Mouse (Mus musculus): ENCODE results near the gene Zg16.
"Not testable (repeated sequence)": the region's sequence is repeated elsewhere in the genome, so short reads cannot be mapped to it uniquely, and the experiment has no call there.

Zg16 gene

DNA sequence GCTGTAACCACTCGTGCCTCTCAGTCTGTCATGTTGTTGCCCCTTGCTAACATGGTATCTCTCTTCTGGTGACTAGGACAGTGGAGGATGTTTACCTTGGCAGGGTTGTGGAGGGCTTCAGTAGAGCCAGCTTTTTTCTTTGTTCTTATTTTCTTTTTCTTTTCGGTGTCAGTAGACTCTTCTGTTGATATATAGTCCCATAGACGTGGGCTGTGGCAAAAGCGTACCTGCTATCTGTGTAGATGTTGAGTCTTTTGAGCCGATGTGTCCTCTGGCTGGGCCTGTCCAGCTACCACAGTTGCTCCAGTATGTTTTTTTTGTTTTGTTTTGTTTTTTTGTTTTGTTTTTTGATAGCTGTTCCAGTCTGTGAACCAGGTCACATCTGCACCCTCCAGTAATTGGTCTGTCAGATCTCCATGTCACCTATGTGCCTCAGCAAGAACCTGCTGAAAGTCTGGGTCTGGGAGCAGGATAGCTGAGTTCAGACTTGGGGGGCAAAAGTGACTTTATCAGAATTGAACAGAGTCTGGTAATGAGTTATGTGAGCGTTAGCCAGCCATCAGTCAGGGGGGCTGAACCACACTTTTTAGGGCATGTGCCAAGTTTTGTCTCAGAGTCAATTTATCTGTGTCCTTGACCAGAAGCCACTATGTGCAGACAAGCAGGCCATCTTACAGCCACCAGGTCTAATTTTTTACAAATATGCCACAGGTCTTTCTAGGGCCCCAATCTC lies at the start of gene Zg16:
TSS of gene Zg16 (minus strand) at position 51 of the 733 bp plus-strand sequence.
- DNase-seq: not testable (repeated sequence)

DNA sequence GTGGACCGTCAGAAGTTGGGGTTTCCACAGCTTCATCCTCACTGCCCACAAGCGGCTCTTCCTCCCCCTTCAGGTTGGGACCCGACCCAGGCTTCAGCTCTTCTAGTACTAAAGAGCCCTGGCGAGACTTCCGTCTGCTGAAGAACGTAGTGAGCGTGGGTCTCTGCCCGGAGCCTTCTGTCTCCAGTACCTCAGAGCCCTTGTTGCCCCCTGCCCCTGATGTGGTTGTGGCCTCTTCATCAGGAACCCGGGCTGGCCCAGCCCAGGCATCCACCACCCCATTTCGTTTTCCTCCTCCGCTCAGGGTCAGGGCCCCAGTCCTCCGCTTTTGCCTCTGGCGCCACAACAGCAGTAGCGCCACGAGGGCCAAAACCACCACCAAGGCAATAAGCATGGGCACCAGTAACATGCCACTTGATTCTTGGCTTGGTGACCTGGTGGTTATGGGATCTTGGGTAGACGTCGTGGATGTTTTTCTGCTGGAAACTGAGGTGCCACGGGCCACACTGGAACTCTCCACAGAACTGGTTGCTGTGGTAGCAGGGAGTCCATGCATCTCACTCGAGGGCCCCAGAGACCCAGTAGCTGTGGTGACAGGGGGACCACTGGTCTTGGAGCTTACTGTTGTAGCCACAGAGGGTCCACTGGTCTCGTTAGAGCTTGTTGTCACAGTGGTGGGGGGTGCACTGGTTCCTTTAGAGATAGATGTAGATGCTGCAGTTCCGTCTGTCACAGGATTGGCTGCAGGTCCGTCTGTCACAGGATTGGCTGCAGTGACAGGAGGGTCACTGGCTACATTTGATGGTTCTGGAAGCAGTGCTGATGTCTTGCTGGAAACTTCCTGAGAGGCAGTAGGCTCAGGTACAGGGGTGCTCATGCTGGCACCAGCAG lies 49.3 kb upstream of the Zg16 start:
- no peak for DNase-seq

DNA sequence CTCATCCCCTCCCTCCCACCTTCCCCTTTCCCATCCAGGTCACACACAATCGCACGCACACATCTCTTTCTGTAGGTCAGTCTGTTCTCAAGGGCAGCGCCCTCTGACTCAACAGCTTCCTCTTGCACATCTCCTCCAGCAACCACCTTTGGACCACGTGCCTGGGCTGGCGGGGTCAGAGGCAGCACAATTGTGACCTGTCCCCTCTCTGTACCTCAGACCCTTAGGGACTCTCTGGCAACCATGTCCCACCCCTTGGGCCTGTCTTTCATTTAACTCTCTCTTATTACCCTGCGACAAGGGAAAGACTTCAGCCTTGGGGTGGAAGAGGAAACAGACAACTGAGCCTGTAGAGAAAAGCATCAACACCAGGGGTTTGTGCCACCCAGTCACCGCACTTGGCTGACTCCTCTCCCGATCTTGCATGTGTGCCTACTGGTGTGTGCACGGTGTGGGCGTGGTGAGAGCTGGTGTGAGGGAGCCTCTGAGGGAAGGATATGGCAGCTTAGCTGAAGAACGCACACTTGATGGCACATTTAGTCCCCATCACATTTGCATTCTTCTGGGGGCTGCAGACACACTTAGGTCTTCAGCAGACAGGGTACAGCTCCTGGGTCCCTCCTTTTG lies 47.8 kb upstream of the Zg16 start:
- DNase-seq: no peak

DNA sequence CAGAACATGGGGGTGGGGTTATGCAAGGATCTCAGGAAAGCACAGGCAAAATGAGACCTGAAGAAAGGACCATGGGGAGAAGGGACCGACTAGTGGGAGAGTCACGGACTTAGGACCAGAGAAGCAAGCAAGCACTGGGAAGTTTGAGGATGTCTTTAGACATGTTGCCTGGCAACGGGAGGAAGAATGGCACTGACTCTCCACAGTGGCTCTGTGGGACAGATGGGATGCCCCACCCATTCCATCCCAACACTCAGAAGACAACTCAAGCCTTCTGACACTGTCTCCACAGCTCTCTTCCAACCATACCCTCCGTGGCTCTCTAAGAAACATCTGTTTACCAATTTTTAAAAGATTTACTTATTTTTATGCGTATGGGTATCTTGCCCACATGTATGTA lies 46.0 kb upstream of the Zg16 start:
- DNase-seq: no peak

DNA sequence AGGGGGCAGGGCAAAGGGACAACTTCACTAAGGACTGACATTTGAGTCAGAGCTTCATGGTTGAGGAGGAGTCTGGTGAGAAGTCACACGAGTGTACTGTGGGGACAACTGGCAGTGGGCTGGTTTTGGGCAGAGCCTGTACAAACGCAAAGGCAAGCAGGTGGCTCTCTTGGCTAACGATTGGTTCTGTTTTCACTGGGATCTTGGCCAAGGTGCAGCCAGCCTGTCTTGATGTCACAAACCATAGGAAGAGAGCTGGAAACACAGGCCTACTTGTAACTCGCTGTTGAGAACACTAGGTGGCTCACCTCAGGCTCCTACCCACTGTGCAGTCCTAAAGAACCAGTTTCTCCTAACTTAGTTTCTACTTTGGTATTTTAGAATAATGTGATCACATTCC lies 42.5 kb upstream of the Zg16 start:
- DNase-seq: peak; percentile 54

DNA sequence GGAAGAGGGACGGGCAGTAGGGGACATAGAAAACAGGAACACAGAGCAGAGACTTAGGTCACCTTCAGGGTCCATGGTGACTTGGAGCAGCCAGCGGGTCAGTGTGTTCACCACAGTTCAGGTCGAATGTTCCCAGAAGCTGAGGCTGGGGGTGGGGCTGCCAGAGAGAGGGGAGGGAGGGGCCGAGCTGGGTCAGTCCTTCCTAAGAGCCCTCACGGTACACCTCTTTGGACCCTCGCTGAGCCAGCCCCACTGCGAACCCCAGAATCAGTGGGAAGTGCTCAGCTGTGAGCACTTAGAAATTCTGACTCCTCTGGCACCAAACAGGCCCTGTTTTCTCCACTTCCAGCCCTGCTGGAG lies 34.8 kb upstream of the Zg16 start, which contains the start of gene Qprt:
TSS of gene Qprt (minus strand) at position 316 of the 360 bp plus-strand sequence.
- DNase-seq: no peak

DNA sequence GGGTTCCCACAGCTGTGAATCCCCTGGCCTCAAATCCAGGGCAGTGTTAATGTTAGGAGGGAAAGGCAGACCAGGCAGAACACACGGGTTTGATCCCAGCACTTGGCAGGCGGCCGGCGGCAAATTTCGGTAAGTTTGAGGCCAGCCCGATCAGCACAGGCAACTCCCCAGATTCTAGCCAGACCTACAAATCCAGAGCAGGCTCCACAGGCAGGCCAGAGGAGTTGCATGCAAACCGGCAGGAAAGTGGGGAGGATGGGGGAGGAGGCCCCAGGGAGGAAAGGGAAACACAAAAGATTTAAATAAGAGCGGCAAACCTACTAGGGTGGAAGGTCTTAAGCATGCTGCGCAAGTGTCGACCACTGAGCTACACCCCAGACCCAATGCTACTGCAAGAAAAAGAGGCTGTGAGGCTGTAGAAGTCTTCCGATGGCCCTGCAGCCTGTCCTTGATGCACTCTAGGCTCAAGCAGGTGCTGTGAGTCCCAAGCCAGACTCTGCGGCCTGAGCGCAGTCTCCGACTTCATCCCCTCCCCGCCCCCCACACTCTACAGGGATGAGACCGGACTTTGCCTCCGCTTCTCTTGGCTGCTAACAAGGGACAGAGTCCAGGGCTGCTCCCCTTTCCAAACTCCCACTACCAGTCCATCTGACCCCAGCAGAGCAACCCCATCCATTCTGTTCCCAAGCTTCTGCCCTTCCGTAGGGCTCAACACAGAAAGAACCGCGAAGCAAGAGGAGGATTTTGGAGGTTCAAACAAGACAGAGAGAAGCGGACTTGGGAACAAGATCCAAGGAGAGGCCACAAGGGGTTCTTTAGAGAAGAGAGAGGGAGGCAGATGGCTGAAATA lies 34.2 kb upstream of the Zg16 start:
- DNase-seq: no peak

DNA sequence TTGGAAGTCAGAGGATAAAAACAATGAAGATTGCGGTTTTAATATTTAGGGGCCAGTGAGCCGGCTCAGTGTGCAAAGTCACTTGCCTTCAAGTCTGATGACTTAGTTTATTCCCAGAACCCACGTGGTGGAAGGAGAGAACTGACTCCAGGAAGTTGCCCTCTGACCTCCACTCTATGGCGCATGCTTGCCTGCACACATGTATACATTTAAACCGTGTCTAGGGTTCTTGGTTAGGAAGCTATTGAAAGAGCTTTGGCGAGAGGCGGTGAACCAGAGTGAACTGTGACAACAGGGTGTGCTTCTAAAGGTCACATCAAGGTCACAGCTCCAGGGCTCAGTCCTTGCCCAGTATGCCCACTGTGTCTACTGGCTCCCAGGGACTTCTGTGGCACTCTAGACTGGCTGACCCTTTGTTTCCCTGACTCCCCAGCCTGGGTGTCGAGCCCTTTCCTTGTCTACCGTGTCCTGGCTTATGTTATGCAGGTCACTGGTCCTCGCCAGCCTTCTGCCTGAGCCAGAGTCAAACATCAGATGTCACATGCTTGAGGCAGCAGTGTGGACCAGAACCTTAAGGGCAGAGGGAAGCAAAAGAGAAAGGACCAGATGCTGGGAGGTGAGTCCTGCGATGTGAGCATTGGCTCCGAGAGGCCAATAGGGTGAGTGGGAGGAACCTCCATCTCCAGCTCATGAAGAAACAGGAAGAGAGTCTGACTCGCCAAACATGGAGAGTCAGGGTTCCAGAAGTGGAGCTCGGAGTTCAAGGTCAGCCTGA lies 31.7 kb upstream of the Zg16 start:
- DNase-seq: no peak

DNA sequence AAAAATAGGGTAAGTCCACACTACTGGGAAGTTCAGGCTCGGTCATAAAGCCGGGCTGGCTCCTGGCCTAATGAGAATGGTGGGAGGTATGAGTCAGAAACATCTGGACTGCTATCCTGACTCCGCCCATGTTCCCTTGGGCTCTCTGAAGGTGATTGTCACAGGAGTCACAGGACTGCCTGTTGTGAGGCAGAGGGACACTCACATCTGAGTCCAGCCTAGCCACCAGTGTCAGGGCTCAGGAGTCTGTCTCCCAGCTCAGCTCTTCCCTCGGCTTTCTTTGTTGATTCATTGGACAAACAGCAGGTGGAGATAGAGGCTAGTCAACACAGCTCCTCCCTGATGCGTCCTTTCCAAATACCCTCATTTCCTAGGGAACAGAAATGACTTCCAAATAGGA lies 30.8 kb upstream of the Zg16 start:
- no peak for DNase-seq

DNA sequence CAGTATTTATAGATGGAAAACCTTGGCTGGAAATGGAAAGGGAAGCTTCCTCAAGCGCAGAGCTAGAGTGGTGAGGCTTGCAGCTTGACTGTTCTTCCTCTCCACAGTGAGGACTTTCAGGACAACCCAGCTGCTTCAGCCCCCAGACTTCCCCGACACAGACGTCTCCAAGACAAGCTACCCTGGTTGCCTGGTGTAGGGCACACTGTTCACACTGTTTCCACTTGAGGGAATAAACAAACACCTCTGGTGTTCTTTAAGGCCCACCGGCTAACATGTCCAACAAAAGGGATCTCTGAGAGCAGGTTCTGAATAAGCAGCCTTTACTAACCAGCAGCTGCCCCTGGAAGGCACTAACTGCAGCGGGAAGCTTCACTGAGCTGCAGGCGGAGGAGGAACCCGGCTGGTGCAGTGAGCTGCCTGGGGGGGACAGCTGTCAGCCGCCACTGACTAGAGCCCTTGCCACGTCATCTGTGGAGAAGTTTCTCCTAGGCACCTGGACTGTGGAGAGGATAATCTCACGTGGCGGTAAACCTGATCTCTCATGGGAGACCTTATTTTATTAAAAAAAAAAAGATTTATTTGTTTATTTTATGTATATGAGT lies 29.3 kb upstream of the Zg16 start:
- DNase-seq: no peak

DNA sequence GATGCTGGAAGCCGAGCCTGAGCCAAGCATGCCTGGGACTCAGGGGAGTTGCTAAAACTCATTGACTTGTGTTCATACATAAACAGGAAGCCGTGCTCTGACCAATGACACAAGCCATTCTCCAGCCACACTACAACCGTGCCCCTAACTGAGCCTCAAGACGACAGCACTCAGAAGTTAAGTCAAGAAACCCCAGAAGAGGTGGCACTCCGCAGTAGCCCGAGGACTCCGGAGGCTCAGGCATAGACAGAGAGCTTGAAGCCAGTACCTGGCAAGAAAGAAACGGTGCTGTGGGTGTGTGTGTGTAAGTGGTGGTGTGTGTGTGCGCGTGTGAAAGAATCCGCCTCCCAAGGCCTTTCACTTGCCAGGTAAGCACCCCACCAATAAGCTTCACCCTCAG lies 27.8 kb upstream of the Zg16 start:
- DNase-seq: no peak

DNA sequence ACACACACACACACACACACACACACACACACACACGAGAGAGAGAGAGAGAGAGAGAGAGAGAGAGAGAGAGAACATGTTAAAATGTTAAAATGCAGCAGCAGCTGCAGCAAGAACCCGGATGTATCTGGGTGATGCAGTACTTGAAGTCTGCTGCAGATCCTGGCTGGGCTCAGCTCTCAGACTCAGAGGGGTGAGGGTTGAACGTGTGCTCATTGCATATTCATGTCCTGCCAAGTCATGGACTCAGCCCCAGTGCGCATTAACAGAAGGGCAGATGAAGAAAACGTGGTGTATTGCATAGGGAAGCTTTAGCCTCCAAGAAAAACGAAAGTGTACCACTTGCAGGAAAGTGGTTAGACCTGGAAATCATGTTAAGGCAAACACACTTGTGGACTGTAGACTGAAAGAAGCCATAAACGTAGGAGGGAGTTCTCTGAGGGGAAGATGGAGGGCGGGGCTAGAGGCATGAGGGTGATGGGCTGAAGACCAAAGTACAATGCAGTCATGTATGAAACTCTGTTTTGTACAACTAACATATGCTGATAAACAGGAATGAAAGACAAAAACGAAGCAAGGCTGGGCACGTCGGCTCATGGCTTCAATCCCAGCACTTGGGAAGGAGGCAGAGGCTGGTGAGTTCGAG lies 26.6 kb upstream of the Zg16 start:
- DNase-seq: no peak

DNA sequence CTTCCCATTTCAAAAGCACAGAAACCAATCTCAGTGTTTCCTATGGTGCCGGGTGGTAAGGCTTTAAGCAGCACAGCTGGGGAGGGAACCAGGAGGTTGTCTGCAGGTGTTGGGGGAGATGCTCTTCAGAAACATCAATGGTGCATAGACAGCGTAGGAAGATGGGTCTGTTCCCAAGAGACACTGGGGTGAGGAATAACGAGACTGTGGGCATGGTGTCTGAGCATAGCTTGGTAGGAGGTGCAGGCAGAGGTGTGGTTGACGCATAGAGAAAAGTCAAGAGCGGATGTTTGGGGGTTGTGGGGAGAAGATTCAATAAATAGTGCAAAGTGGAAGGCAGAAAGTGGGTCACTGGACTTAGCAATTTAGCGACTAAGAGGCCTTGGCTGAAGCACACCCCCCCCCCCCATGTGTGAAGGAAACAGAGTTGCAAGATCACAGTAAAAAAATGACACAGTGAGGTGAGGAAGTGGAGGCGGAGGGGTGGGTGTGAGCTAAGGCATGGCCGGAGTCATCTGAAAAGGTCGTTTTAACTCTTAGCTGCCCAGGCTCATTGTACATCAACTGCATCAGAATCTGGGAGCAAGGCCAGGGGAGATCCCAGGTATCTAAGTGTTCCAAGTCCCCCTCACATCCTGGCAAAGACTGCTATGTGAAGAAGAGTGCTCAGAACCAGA lies 25.9 kb upstream of the Zg16 start:
- no peak for DNase-seq

DNA sequence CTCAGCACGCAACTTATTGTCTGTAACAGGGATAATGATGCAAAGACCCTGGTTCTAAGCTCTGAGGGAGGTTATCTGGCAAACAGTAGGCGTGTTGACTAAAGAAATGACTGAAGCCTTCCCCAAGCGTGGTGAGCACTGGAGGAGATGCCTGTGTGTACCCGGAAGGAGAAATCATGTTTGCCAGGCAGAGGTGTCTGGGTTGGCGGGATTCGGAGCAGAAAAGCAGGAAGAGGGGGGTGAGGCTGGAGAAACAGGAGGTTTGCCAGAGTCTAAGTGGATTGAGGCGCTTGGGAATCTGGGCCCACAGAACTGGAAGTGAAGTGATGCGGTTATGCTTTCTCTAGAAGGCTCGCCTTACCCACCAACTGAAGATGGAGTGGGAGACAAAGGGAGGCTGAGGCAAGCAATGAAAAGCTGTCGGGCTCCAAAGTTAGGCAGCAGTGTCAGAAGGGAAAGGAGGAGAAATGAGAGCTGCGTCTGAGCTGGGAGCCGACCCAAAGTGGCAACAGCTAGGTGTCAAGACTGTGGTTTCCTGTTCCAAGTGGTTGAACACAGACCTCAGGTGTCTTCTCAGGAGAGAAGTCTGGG lies 25.2 kb upstream of the Zg16 start:
- no peak for DNase-seq

DNA sequence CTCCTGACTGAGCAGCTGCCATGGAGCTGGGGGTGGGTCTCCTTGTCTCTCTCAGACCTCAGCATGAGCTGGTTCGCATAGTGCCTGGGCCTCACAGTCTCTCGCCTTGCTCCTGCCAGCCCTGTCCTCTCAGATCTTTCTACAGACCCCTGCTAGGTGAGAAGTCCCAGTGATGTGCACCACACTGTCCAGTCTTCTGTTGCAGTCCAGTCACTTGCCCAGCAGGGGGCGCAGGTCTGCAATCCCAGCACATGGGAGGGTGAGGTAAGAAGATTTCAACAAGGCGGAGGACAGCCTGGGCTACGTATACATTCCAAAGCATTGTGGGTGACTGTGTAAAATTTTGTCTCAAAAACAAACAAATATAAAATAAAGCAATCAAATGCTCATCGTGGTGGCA lies 24.3 kb upstream of the Zg16 start:
- peak; percentile 59 for DNase-seq

DNA sequence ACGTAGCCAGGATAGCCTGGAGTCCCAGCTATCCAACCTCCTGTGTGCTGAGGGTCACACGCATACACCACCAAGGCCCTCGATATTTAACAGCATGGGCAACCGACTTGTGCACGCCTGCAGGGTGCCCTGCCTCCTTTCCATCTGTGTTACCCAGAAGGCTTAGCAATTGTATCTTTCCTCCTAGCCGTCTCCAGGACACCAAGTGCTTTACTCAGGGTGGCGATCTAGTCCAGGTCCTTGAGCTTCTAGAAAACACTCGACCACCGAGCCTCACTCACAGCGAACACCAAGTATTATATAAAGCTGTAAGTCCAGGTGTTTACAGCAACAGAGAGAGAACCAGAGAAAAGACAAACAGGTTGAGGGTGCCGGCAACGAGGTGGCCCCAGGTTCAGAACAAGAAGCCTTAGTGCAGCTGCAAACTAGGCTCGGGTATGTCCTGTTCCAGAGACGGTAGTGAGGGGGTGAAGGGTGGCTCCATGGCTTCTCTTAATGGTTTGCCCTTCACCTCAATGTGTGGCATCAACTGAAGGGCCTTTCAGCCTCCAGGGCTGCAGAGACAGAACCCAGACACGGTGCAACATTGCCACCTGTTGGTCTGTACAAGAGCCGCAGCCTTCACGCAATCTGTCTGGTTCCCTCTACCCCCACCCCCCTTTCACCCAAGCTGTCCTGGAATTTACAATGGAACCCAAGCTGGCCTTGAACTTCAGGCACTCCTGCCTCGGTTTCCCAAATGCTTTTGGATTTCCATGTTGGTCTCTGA lies 23.3 kb upstream of the Zg16 start:
- DNase-seq: peak; percentile 85

DNA sequence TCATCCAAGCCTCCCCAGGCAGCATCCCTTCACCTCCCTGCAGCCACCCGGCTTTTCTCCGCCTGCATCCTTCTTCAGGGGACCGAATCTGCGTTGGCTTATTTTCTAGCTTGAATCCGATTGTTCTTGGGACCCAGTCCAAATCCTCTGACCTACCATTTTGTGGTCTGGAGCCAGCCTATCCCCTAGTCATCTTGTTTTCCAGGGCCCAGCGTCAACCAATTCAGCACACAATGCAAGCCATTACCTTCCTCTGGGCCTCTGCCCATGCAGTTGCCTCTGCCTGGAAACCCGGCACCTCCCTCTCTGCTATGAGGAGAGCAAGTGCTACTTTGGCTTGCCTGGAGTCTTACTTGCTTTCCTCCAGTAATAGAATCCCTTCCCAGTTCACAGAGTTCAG lies 18.4 kb upstream of the Zg16 start:
- no peak for DNase-seq

DNA sequence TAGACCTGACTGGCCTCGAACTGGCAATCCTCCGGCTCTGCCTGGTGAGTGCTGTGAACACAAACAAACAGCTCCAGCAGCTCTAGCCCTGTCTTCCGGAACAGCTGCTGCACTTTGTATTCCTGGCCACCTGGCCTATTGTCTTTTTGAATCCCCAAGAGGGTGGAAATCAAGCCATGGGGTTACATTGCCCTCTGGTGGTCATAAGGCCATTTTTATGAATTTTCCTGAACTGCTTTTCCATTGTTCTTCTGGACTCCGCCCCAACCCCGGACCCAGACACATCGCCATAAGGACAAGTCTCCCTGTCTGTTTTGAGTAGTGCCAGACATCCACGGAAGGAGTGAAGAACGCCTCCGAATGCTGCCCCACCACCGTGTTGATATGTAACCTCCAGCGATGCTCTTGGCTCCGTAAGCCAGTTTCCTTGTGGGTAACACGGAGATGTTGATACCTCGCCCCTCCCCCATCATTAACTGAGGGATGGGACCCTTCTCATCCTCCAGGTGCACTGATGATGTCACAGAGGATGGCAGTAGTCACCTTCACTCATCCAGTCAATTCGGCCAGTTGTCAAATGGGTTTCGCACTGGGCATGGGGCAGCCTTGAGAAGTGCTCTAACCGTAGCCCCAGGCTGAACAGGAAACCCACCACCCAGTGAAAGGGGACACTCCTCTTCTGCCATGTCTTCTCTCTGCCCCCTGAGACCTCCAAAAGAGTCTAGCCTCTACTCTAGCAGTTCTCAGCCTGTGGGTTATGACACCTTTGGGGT lies 17.6 kb upstream of the Zg16 start:
- peak; percentile 91 for DNase-seq
